Mouse (Mus musculus) kidney, adult 8-10 months (tissue): ENCODE data around the gene Rab6b.
"Not testable (repeated sequence)": the region's sequence is repeated elsewhere in the genome, so short reads cannot be mapped to it uniquely, and the experiment has no call there.

Experiments
- DNase-seq, 2 experiments: peaks; one replicate each; pipeline ENCODE4 v3.0.0; 2022

The Rab6b gene

GRCm38 (mm10) chr9:103111621-103112470, at the start of gene Rab6b:
Gene Rab6b, plus strand, starts transcription at chr9:103111787.
- DNase-seq = no peak

DNA sequence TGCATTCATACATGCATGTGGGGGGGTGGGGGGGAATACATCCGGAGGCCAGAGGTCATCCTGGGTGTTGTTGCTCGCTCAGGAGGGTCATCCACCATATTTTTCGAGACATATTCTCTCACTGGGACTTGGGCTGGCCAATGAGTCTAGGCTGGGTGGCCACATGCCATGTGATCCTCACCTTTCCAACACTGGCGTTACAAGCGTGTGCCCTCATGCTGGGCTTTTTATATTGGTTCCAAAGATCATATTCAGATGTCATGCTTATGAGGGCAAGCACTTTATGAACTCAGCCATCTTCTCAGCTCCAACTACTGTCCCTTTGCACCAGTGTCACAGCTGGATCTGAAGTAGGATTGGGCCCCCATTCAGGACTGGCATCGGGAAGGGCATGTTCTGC, 48.0 kb upstream of the Rab6b start:
- DNase-seq = no peak

- no peak for DNase-seq
Observed at GRCm38 (mm10) chr9:103066845-103067244, 44.7 kb upstream of the Rab6b start.

- no peak for DNase-seq
Observed at GRCm38 (mm10) chr9:103067651-103068050, 43.9 kb upstream of the Rab6b start.

DNA sequence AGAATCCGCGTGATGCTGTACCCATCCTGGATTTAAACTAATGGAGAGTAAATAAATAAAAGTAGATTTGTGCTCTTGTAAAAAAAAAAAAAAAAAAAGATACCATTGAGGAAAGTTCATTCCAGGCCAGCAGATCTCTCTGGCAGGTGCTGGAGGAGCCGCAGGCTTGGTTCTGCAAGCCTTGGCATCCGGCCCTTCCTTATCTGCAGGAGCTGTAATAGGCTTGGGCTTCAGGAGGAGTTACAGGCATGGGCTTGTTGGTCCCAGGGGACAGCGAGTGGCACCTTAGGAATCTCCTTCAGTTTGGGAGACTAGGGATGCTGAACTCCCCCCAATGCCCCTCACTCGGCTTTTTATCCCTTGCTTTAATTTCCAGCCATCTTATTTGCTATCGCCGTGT, 42.8 kb upstream of the Rab6b start:
- DNase-seq = no peak

GRCm38 (mm10) chr9:103071541-103072203, 39.9 kb upstream of the Rab6b start:
- DNase-seq = peak in 1 of 2 experiments; percentile 43

DNA sequence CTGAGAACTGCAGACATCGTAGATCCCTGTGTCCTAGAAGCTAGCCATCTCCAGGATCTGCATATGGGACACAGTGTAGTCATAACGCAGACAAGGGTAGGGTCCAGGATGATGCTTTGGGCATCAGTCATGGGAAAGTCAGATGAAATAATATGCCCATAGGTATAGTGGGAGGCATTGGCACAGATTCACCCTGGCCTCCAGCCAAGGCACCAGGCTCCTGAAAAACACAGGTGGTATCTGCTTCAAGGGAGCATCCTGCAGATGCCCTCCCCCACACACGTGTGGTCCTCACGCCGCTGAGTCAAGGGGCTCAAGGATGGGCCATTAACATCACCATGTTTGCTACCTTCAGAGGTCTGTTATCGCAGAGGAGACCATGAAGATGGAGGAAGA, 39.4 kb upstream of the Rab6b start:
- no peak for DNase-seq

- DNase-seq = no peak
Observed at GRCm38 (mm10) chr9:103072926-103073515, 38.6 kb upstream of the Rab6b start.

DNA sequence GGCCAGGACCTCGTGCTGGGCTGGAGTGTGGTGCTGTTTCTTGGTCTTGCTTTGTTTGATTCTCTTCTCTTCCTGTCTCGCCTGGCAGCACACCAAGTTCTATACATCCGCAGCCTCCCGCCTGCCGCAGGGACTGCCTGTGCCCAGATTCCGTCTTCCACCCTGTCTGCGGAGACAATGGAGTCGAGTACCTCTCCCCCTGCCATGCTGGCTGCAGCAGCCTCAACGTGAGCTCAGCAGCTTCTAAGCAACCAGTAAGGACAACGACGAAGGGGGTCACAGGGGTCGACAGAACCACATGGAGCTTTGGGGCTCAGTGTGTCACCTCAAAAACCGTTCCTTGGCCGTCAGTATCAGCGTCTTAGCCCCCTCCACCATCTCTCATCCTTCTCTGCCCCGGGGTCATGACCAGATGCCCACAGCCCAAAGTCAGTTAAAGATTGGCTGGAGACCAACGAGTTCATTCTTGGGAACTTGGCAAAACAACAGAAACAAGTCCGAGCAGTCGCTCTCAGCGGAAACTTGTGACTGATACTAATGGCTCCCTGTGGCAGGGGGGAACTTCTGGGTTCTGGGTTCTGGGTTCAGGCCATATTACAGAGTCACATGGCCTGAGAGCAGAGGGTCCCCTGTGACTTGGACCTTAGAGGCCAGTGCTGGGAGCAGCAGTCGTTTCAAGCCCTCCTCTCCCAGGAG, 34.6 kb upstream of the Rab6b start:
- DNase-seq = peak; percentile 46 to 48

DNA sequence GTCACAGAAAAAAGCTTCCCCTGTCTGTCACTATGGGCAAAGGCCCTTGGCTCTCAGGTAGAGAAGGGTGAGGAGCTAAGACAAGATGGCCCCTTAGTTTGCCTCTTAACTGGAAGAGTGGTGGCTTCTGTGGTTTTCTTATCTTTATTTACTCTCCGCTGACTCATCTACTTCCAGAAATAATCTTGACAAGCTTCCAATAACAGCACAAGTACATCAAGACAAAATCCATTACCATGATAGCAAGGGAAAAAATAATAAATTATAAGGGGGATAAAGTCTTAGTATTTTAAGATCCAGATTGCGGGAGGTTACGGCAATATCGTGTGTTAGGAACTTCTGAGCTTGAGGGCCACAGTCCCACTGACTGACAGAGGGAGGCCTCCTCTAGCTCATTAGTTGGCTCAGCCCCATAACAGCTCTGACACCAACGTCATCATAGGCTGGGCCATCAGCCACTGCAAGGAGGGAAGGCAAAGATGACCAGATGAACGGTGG, 33.3 kb upstream of the Rab6b start:
- DNase-seq = peak; percentile 26 to 39

DNA sequence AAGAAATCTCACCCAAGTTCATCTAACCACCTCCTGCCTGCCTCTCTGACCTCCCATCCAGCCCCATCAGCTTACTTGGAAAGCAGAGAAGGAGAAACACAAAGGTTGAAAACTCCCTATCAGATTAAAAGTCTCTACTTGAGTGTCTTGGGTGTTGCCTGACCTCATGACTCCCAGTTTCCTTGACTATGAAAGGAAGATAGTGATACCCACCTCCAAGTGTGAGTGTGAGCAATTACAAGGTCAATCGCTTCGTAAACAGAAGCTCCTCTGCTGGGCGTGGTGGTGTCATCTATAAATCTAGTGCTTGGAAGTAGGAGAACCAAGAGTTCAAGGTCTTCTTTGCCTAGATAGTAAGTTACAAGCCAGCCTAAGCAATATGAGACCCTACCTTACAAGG, 31.4 kb upstream of the Rab6b start:
- DNase-seq = no peak

DNA sequence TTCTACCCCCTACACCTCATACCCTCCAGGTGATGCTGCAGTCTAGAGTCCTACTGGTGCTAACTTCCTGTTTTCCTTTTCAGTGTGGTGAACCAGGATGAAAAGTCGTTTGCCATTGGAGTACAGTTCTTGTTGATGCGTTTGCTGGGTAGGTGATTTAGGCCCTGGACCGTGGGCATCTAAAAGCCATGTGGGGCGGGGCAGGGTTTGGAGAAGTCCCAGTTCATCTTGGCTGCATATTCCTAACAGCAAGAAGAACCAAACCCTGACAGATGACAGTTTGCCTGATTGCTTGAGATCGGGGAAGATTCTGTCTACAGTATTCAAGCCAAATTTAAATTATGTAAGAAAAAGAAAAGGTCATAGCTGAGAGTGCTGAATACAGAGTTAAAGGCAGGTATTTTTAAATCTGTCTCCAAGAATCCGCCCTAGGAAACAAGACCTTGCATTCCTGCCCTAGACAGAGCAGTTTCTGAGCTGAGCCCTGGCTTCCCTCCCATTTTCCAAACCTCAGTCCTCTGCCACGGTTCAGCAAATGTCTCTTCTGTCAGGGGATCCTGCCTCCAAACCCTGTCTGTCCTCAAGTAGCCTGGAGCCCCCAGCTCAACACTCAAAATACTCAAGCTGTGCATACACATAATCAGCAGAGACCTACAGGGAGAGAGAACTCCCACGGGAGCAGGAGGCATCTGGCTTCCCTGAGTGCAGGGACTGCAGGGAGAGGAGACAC, 29.2 kb upstream of the Rab6b start:
- no peak for DNase-seq

GRCm38 (mm10) chr9:103083405-103083804, 28.2 kb upstream of the Rab6b start:
- no peak for DNase-seq

DNA sequence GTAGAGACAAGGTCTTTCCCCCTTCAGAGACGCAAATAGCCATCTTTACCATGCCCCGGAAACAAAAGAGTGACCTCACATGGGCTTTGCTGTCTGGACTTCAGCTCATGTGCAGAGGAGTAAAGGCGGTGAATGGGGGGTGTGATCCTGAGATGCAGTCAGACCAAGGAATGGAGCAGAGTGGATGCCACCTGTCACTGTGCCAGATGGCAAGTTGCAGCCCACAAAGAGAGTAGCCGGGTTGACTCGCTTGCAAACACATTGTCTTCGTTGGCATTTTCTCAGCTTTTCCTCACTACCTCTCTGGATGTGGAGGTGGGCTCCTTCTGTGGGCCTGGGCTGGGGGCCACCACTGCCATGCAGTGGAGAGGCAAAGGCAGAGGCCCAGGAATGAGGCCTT, 24.9 kb upstream of the Rab6b start:
- DNase-seq = no peak

DNA sequence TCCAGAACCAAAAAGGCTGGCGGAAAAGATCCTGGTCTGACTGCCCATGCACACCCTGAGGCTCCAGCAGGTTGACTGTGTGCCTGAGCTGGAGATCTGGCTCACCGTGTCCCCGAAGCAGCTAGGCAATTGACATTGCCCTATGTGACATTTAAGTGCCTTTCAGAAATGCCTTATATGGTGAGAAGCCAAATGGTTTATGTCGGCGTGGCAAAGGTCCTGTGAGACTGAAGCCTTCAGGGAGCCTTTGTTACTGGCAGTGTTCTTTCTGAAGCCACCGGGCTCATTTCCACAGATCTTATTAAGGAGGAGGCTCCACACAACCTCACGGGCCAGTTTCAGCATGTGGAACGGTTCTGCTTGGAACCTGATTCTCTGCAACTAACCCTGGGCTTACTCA, 24.3 kb upstream of the Rab6b start:
- no peak for DNase-seq

DNA sequence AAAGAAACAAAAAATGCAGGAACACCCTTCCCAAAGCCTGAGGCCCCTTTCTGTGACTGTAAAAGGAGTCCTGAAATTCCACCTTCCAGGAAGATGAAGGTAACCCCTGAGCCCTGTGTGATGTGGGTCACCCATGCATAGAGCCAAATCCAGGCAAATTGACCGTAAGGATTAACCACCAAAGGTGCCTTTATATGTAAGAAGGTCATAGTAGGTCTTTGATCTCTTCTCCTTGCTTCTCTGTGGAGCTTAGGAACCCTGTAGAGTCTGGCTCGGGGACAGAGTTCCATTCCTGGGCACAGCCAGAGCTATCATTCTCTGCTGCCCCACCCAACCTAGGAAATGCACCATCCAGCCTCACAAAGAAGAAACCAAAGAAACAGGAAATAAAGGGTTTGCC, 22.9 kb upstream of the Rab6b start:
- no peak for DNase-seq

DNA sequence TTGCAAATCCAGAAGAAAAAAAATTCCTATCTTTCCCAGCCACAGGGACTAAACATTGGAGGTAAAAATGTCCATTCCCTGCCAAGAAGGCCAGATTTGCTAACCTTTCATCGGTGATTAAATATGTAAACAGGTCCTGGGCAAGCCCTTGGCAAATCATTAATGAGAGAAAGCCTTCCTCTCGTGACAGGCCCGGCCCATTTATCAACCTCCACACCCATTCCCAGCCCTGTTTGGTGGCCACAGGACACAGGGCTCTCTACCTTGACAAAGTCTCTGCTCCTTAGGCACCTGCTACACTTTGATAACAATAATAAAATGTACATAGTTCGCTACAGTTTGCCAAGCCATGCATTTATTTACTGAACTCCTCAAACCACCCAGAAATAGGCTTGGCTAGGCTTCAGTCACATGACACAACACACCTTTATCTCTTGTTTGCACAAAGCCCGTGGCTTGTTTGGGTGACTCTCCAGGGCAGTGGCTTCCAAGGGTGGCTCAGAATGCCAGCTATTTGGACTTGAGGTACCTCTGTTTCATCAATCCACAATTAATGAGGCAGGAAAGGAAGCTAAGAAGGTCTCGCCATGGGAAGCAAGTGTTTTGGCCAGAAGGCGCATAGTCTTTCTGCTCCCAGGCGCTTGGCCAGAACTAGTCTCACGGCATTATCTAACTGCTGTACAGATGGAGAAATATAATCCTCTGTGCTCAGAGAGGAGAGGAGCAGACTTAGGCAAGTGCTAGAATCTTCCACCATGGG, 21.3 kb upstream of the Rab6b start:
- peak; percentile 83 to 85 for DNase-seq

DNA sequence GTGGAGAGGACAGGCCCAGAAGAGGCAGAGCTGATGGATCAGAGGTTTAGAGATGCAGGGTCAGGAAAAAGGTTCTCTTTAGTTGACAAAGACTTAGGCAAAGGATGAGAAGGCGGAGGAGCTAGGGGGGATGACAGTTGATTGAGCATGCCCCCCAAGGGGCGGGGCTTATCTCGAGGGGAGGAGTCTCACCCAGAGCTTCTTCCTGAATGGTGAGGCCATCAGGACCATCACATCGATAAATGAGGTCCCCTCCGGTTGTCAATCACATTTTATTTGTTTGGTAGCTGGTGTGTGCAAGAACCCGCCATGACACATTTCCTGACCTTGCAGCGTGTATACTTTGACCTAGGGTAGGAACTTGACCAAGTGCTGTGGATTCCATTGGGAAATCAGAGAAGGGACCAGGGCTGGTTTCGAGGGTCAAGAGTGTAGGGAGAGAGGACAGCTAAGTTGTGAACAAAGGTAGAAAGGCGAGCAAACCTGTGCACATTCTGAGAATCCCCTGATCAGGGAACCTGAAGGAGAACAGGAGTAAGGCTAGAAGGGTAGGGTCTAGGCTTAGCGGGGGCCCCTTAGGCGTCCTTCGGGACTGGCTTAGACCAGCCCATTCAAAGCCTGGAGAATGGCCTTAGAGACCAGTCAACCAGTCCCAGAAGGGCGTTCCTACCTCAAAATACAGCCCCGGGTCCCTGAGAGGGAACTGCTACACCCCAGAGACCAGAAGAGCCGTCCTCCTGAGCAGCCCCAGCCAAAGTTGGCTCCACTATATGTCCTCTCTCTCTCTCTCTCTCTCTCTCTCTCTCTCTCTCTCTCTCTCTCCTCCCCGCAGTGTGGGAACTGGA, 20.3 kb upstream of the Rab6b start:
- DNase-seq = no peak

DNA sequence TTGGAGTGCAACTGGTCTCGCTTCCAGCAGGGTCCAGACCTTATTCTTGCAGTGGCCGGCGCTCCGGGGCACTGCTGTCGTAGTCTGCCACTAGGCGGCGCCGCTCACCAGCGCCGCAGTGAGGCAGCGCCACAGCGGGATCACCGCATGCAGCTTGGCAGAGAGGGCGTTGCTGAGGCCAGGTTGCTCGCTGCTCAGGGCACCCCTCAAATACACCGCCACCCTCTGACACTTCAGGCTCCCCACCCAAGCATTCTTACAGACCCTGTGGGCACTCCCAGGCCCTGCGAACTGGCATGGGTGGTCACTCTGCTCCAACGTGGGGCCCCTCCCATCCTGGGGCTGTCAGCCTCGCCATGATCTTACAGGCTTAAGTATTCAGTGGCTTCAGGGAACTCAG, 19.3 kb upstream of the Rab6b start:
- DNase-seq = peak; percentile 72 to 74

DNA sequence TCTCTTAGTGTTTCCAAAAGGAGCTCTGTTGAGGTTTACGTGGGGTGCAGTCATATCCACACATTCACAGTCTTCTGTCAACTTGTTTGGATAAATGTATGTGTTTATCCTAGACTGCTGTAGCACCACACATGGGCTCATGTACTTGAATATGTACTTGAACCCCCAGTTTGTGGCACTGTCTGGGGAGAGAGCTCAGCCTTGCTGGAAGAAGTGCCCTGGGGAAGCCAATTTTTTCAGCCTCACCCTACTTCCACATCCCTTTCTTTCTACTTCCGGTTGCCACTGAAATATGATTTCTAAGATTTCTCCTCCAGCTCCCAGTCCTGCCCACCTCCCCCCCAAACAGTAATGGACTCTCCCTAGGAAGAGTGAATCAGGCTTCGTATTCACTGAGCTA, 17.9 kb upstream of the Rab6b start:
- DNase-seq = no peak

DNA sequence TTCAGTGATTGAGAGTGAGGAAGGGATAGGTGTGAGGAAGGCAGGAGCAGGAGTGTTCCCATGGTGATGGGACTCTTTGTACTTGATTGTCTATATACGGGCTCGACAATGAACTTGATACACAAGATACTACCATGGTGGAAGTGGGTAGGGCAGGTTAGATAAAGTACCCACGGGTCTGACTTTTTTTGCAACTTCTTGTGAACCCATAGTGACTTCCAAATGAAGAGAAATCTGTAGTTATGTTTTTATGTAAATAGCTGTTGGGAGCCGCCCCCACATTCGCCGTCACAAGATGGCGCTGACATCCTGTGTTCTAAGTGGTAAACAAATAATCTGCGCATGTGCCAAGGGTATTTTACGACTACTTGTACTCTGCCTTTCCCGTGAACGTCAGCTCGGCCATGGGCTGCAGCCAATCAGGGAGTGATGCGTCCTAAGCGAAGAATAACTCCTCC, 3.2 kb upstream of the Rab6b start:
- DNase-seq = not testable (repeated sequence)
